ENCODE assay signal across 12 mouse cellular contexts in the genomic region with DNA sequence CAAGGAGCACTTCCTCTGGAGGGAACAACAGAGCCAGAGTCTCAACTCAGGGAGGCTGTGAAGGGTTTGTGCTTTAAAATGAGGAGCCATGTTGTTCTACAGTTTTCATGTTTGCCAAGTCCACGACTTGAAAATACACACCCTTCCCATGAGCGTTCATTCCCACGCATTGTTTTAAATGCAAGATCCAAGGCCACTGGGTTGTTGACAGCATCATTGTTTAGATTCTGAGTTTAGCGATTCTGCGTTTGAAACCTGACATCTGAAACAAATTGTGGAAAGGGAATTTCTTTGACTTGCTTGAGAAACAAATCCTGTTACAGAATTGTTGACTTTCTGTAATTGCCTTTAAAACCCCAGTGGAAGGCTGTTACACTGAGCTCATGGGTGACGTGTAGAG.
A peak's percentile ranks its signal among the peaks of the same experiment; 100 is the strongest.
DNase-seq lines count a peak whose midpoint lies in the region; ATAC-seq and TF ChIP-seq lines count a peak whose summit lies in the region.
"Had no signal": no experiment of that assay in that cellular context is flagged by ENCODE, and none has a peak within 500 bp of the region (broad histone marks: within the 10 kb centered on the region; RNA-seq: fewer than 3 reads in every experiment).

No protein-coding gene starts in this region.

- TF ChIP-seq EP300 in heart, adult 2 months (IDR thresholded peaks at IDR 0.05; ENCODE audit: insufficient read depth, low read depth, low read length) = no peak

- DNase-seq in heart, adult 2 months = no peak
- DNase-seq in embryonic facial prominence, embryonic 11.5 days (ENCODE audit: low spot score) = no peak
- DNase-seq in layer of hippocampus, adult 18-20 months (ENCODE audit: low spot score in 2 of 2) = no peak
- DNase-seq in cerebellum, adult 9-11 months = no peak
- no peak for DNase-seq in right cerebral cortex, postnatal 36 days (ENCODE audit: low spot score in 2 of 2)
- DNase-seq: kidney, postnatal 14 days had no signal

- peak overlapping the region; percentile 66; the same call in 1 of the 2 replicates for H3K9ac ChIP-seq in heart, embryonic 11.5 days (ENCODE audit: low read depth, low read length)
- no peak overlapping the region for H3K9ac ChIP-seq in heart, adult 2 months (ENCODE audit: low read depth, low read length)
- H3K9ac ChIP-seq in embryonic facial prominence, embryonic 11.5 days (replicated peaks; ENCODE audit: low read length) = peak overlapping the region; percentile 63
- H3K9ac ChIP-seq in hindbrain, embryonic 13.5 days = no peak overlapping the region
- peak overlapping the region; percentile 44 for H3K9ac ChIP-seq in midbrain, embryonic 13.5 days (replicated peaks)
- H3K9ac ChIP-seq: liver, embryonic 15.5 days had no signal

- ATAC-seq in heart, embryonic 11.5 days (replicated peaks; ENCODE audit: insufficient number of reproducible peaks, low FRiP score, low TSS enrichment) = no peak
- no peak for ATAC-seq in embryonic facial prominence, embryonic 11.5 days (replicated peaks; ENCODE audit: insufficient number of reproducible peaks, low FRiP score, low TSS enrichment, low read depth)
- ATAC-seq in hindbrain, embryonic 13.5 days (ENCODE audit: low FRiP score) = no peak
- ATAC-seq in midbrain, embryonic 13.5 days = no peak

- H3K79me2 ChIP-seq in heart, adult 2 months (replicated peaks; ENCODE audit: control insufficient read depth, insufficient read depth, low read length) = no peaks in the 10 kb centered on the region

- TF ChIP-seq POLR2A in heart, adult 2 months (IDR thresholded peaks at IDR 0.05; ENCODE audit: insufficient read depth, low read depth, low read length) = no peak

- no peak overlapping the region for H3K4me3 ChIP-seq in heart, embryonic 11.5 days (ENCODE audit: low read depth, low read length)
- H3K4me3 ChIP-seq in heart, adult 2 months = no peak overlapping the region
- no peak overlapping the region for H3K4me3 ChIP-seq in embryonic facial prominence, embryonic 11.5 days (ENCODE audit: low read depth, low read length)
- no peak overlapping the region for H3K4me3 ChIP-seq in hindbrain, embryonic 13.5 days
- H3K4me3 ChIP-seq in midbrain, embryonic 13.5 days (replicated peaks) = no peak overlapping the region
- H3K4me3 ChIP-seq: gastrocnemius, adult 2 months; liver, embryonic 15.5 days; myocyte had no signal

- H3K27me3 ChIP-seq in heart, embryonic 11.5 days (ENCODE audit: control insufficient read depth, insufficient read depth, low read length) = no peaks in the 10 kb centered on the region
- H3K27me3 ChIP-seq in heart, adult 2 months (ENCODE audit: control insufficient read depth, insufficient read depth, low read length) = no peaks in the 10 kb centered on the region
- H3K27me3 ChIP-seq in embryonic facial prominence, embryonic 11.5 days (ENCODE audit: control insufficient read depth, insufficient read depth, low read length) = no peaks in the 10 kb centered on the region
- H3K27me3 ChIP-seq in hindbrain, embryonic 13.5 days = 0 out of 2 replicates have a peak, but pooled peaks cover 3% of the 10 kb centered on the region
- no peaks in the 10 kb centered on the region for H3K27me3 ChIP-seq in midbrain, embryonic 13.5 days
- H3K27me3 ChIP-seq: liver, embryonic 15.5 days had no signal

- peak overlapping the region; percentile 87; the same call in 1 of the 2 replicates for H3K27ac ChIP-seq in heart, embryonic 11.5 days (ENCODE audit: low read depth, low read length)
- H3K27ac ChIP-seq in heart, adult 2 months = no peak overlapping the region
- H3K27ac ChIP-seq in embryonic facial prominence, embryonic 11.5 days (replicated peaks; ENCODE audit: low read depth, low read length) = peak overlapping the region; percentile 92
- peak overlapping the region; percentile 91 for H3K27ac ChIP-seq in hindbrain, embryonic 13.5 days
- peak overlapping the region; percentile 96 for H3K27ac ChIP-seq in midbrain, embryonic 13.5 days
- H3K27ac ChIP-seq: gastrocnemius, adult 2 months; liver, embryonic 15.5 days had no signal

- no peaks in the 10 kb centered on the region for H3K36me3 ChIP-seq in heart, embryonic 11.5 days (ENCODE audit: control insufficient read depth, insufficient read depth, low read length)
- H3K36me3 ChIP-seq in heart, adult 2 months (ENCODE audit: control insufficient read depth, insufficient read depth, low read length) = no peaks in the 10 kb centered on the region
- no peaks in the 10 kb centered on the region for H3K36me3 ChIP-seq in embryonic facial prominence, embryonic 11.5 days (replicated peaks; ENCODE audit: control insufficient read depth, insufficient read depth, low read depth, low read length)
- H3K36me3 ChIP-seq in hindbrain, embryonic 13.5 days = no peaks in the 10 kb centered on the region
- H3K36me3 ChIP-seq in midbrain, embryonic 13.5 days = no peaks in the 10 kb centered on the region
- H3K36me3 ChIP-seq: liver, embryonic 15.5 days had no signal

- H3K9me3 ChIP-seq in heart, embryonic 11.5 days (replicated peaks; ENCODE audit: control insufficient read depth, low read length) = no peaks in the 10 kb centered on the region
- no peaks in the 10 kb centered on the region for H3K9me3 ChIP-seq in embryonic facial prominence, embryonic 11.5 days (replicated peaks; ENCODE audit: control insufficient read depth, low read length)
- H3K9me3 ChIP-seq in hindbrain, embryonic 13.5 days = no peaks in the 10 kb centered on the region
- no peaks in the 10 kb centered on the region for H3K9me3 ChIP-seq in midbrain, embryonic 13.5 days
- H3K9me3 ChIP-seq: liver, embryonic 15.5 days had no signal

- intact Hi-C loops in heart, adult 2 months (cut with DNase I) = no loop called here

- peaks cover 18% of the 10 kb centered on the region for H3K4me1 ChIP-seq in heart, embryonic 11.5 days (ENCODE audit: control insufficient read depth, insufficient read depth, low read length)
- H3K4me1 ChIP-seq in heart, adult 2 months (ENCODE audit: control insufficient read depth, insufficient read depth, low read length) = no peaks in the 10 kb centered on the region
- H3K4me1 ChIP-seq in embryonic facial prominence, embryonic 11.5 days (ENCODE audit: control insufficient read depth, insufficient read depth, low read length) = peaks cover 5% of the 10 kb centered on the region; the same call in 1 of the 2 replicates
- H3K4me1 ChIP-seq in hindbrain, embryonic 13.5 days (replicated peaks) = peaks cover 25% of the 10 kb centered on the region
- H3K4me1 ChIP-seq in midbrain, embryonic 13.5 days (replicated peaks) = peaks cover 38% of the 10 kb centered on the region
- H3K4me1 ChIP-seq: liver, embryonic 15.5 days had no signal

- peak overlapping the region; percentile 44; the same call in 1 of the 2 replicates for H3K4me2 ChIP-seq in heart, embryonic 11.5 days
- H3K4me2 ChIP-seq in embryonic facial prominence, embryonic 11.5 days (ENCODE audit: low read depth, low read length) = no peak overlapping the region
- 0 out of 2 replicates have a peak overlapping the region, but pooled peaks have one; percentile 32 for H3K4me2 ChIP-seq in hindbrain, embryonic 13.5 days
- peak overlapping the region; percentile 37; the same call in 1 of the 2 replicates for H3K4me2 ChIP-seq in midbrain, embryonic 13.5 days (replicated peaks)
- H3K4me2 ChIP-seq: liver, embryonic 15.5 days had no signal

- no peak for TF ChIP-seq CTCF in heart, adult 2 months (IDR thresholded peaks at IDR 0.05)

- 65% methylated on average over 6 of the region's 6 CpGs for WGBS in heart, embryonic 11.5 days (ENCODE audit: insufficient replicate concordance)
- WGBS in heart, adult 2 months = 76% methylated on average over 6 of the region's 6 CpGs
- WGBS in embryonic facial prominence, embryonic 11.5 days = 50% methylated on average over 6 of the region's 6 CpGs
- WGBS in hindbrain, embryonic 13.5 days = 38% methylated on average over 6 of the region's 6 CpGs
- 38% methylated on average over 6 of the region's 6 CpGs for WGBS in midbrain, embryonic 13.5 days

Comparison
In these comparisons a context has a peak if more than half of its experiments do, and no peak if none do; other contexts are left out.
1. H3K9ac ChIP-seq: peak in heart, embryonic 11.5 days (single experiment), embryonic facial prominence, embryonic 11.5 days (single experiment) and midbrain, embryonic 13.5 days (single experiment); none in heart, adult 2 months (single experiment) and hindbrain, embryonic 13.5 days (single experiment).